Mouse (Mus musculus) midbrain, embryonic 14.5 days (tissue): ENCODE data around the gene Srp68. TPM values are rescaled to one million over a fixed set of nuclear protein-coding genes. Genes with fewer than 3 reads are reported as not detected.

Experiments
- ATAC-seq: fragments of 200-750 bp; cut with Nextera tagmentation; 2 replicates; pipeline ENCODE4 v1.8.0; 2017; ENCODE audit warnings: moderate number of reproducible peaks, moderate library complexity; ENCODE audit not compliant: low FRiP score, low TSS enrichment
- DNase-seq: peaks from one replicate; pipeline ENCODE4 v3.0.0-alpha.2; 2015
- H3K27ac ChIP-seq: fragments of 300-500 bp; sonication (generic); replicated peaks from 2 replicates; pipeline ENCODE4 v1.5.1; 2014; ENCODE audit warnings: mild to moderate bottlenecking, low read depth, low read length, moderate library complexity
- H3K27me3 ChIP-seq: fragments of 300-500 bp; sonication (generic); 2 replicates; pipeline ENCODE4 v1.6.1; 2014; ENCODE audit warnings: low read length, control low read depth, mixed read lengths; ENCODE audit not compliant: control insufficient read depth, insufficient read depth
- H3K36me3 ChIP-seq: fragments of 300-500 bp; sonication (generic); 2 replicates; pipeline ENCODE4 v1.6.1; 2014; ENCODE audit warnings: low read length, control low read depth; ENCODE audit not compliant: control insufficient read depth, insufficient read depth
- H3K4me1 ChIP-seq: fragments of 300-500 bp; sonication (generic); 2 replicates; pipeline ENCODE4 v1.6.1; 2014; ENCODE audit warnings: mild to moderate bottlenecking, antibody characterized with exemption, low read length, control low read depth; ENCODE audit not compliant: control insufficient read depth, insufficient read depth
- H3K4me2 ChIP-seq: fragments of 300-500 bp; sonication (generic); 2 replicates; pipeline ENCODE4 v1.6.1; 2014; ENCODE audit warnings: mild to moderate bottlenecking, low read length, moderate library complexity
- H3K4me3 ChIP-seq: fragments of 300-500 bp; sonication (generic); replicated peaks from 2 replicates; pipeline ENCODE4 v1.5.1; 2014; ENCODE audit warnings: low read depth, low read length
- H3K9ac ChIP-seq: fragments of 300-500 bp; sonication (generic); replicated peaks from 2 replicates; pipeline ENCODE4 v1.6.1; 2014; ENCODE audit warnings: mild to moderate bottlenecking, low read length, moderate library complexity
- H3K9me3 ChIP-seq: fragments of 300-500 bp; sonication (generic); 2 replicates; pipeline ENCODE4 v1.6.1; 2016; ENCODE audit warnings: low read length, control low read depth, mixed read lengths; ENCODE audit not compliant: control insufficient read depth
- WGBS: fragments of 180-500 bp; shearing (Covaris S2); extraction: QIAGEN DNeasy Blood & Tissue Kit; methylation state at CpG from one replicate; pipeline ENCODE4 v1.1.7; 2014; 5-methylcytosine and 5-hydroxymethylcytosine counted together
- polyA plus RNA-seq: library from polyadenylated mRNA; unstranded; fragments of >200 nt; fragmentation: Nextera tagmentation; extraction: Ambion mirVana; gene quantifications from 2 replicates; pipeline ENCODE4 v1.2.1, GENCODE M21; 2014

The Srp68 gene
- polyA plus RNA-seq, 1 experiment from 2014 or later: 57.1 TPM

- ATAC-seq (no peak), DNase-seq (no peak)
- no peak overlapping the region for H3K27ac ChIP-seq
- H3K36me3 ChIP-seq: peaks cover 14% of the 10 kb centered on the region
- H3K9ac ChIP-seq: no peak overlapping the region
- no peak overlapping the region for H3K4me3 ChIP-seq
- H3K9me3 ChIP-seq: no peaks in the 10 kb centered on the region
- peaks cover 11% of the 10 kb centered on the region for H3K4me1 ChIP-seq
- H3K4me2 ChIP-seq: no peak overlapping the region
- no peaks in the 10 kb centered on the region for H3K27me3 ChIP-seq
- WGBS: 88% methylated on average over 2 of the region's 2 CpGs
Measured at GRCm38 (mm10) chr11:116201151-116201550, 72.9 kb downstream of the Srp68 start.

GRCm38 (mm10) chr11:116198639-116199531 lies 75.1 kb downstream of the Srp68 start, which contains the start of the genes Ten1 and Acox1:
Gene Ten1 (plus strand): TSS chr11:116198855.
Gene Acox1 (minus strand): TSS chr11:116199045.
- peak within 1 kb of the TSS; percentile 99 for H3K27ac ChIP-seq
- H3K4me3 ChIP-seq: peak within 1 kb of the TSS; percentile 75
- H3K9ac ChIP-seq: peak within 1 kb of the TSS; percentile 85
- H3K36me3 ChIP-seq: peaks cover 4% of the 10 kb centered on the region; the same call in 1 of the 2 replicates
- no peaks in the 10 kb centered on the region for H3K9me3 ChIP-seq
- H3K4me2 ChIP-seq: peak within 1 kb of the TSS; percentile 57
- under 1% methylated on average over 61 of the region's 62 CpGs for WGBS
- peak; percentile 99 for DNase-seq
- peak; percentile 98 for ATAC-seq
- H3K27me3 ChIP-seq: no peaks in the 10 kb centered on the region
- H3K4me1 ChIP-seq: peaks cover 11% of the 10 kb centered on the region

GRCm38 (mm10) chr11:116198132-116198531 lies 75.9 kb downstream of the Srp68 start:
- peak overlapping the region; percentile 57 for H3K4me2 ChIP-seq
- peak overlapping the region; percentile 85 for H3K9ac ChIP-seq
- no peaks in the 10 kb centered on the region for H3K9me3 ChIP-seq
- H3K36me3 ChIP-seq: peaks cover 4% of the 10 kb centered on the region; the same call in 1 of the 2 replicates
- no peak for DNase-seq
- ATAC-seq: 0 out of 2 replicates have a peak, but pooled peaks have one; percentile 2
- peaks cover 11% of the 10 kb centered on the region for H3K4me1 ChIP-seq
- H3K27me3 ChIP-seq: no peaks in the 10 kb centered on the region
- H3K4me3 ChIP-seq: peak overlapping the region; percentile 75
- H3K27ac ChIP-seq: peak overlapping the region; percentile 99
- 25% methylated on average over 13 of the region's 13 CpGs for WGBS

- Histone ChIP-seq H3K27me3 (no peaks in the 10 kb centered on the region), H3K4me3 (peak overlapping the region; percentile 75), H3K27ac (no peak overlapping the region), H3K9ac (peak overlapping the region; percentile 85; the same call in 1 of the 2 replicates), H3K4me2 (peak overlapping the region; percentile 57), H3K4me1 (peaks cover 11% of the 10 kb centered on the region), H3K36me3 (peaks cover 4% of the 10 kb centered on the region; the same call in 1 of the 2 replicates), H3K9me3 (no peaks in the 10 kb centered on the region)
- ATAC-seq: no peak
- 92% methylated on average over 6 of the region's 6 CpGs for WGBS
- DNase-seq: no peak
Measured at GRCm38 (mm10) chr11:116197584-116197906, 76.5 kb downstream of the Srp68 start.

- H3K27me3 ChIP-seq: no peaks in the 10 kb centered on the region
- DNase-seq: no peak
- ATAC-seq: no peak
- H3K9me3 ChIP-seq: no peaks in the 10 kb centered on the region
- 92% methylated on average over 18 of the region's 18 CpGs for whole genome bisulfite sequencing
- H3K36me3 ChIP-seq: peaks cover 6% of the 10 kb centered on the region; the same call in 1 of the 2 replicates
- peaks cover 11% of the 10 kb centered on the region for H3K4me1 ChIP-seq
- H3K4me2 ChIP-seq: peak overlapping the region; percentile 57
- no peak overlapping the region for H3K9ac ChIP-seq
- H3K4me3 ChIP-seq: peak overlapping the region; percentile 75; the same call in 1 of the 2 replicates
- no peak overlapping the region for H3K27ac ChIP-seq
Measured at GRCm38 (mm10) chr11:116196866-116197583, 77.0 kb downstream of the Srp68 start.

GRCm38 (mm10) chr11:116196336-116196735 lies 77.7 kb downstream of the Srp68 start:
- ATAC-seq: no peak
- H3K4me1 ChIP-seq: peaks cover 11% of the 10 kb centered on the region
- no peaks in the 10 kb centered on the region for H3K27me3 ChIP-seq
- peaks cover 9% of the 10 kb centered on the region; the same call in 1 of the 2 replicates for H3K36me3 ChIP-seq
- no peak overlapping the region for H3K9ac ChIP-seq
- no peak overlapping the region for H3K4me2 ChIP-seq
- 90% methylated on average over 3 of the region's 3 CpGs for WGBS
- no peak for DNase-seq
- H3K27ac ChIP-seq: no peak overlapping the region
- no peak overlapping the region for H3K4me3 ChIP-seq
- H3K9me3 ChIP-seq: no peaks in the 10 kb centered on the region

- Histone ChIP-seq H3K36me3 (peaks cover 17% of the 10 kb centered on the region; the same call in 1 of the 2 replicates), H3K27ac (no peak overlapping the region), H3K9ac (no peak overlapping the region), H3K4me3 (no peak overlapping the region), H3K4me2 (no peak overlapping the region), H3K4me1 (peaks cover 11% of the 10 kb centered on the region), H3K27me3 (no peaks in the 10 kb centered on the region), H3K9me3 (no peaks in the 10 kb centered on the region)
- DNase-seq (no peak), ATAC-seq (no peak)
- 87% methylated on average over 5 of the region's 5 CpGs for WGBS
Measured at GRCm38 (mm10) chr11:116195252-116195651, 78.8 kb downstream of the Srp68 start.
